Mouse (Mus musculus): ENCODE measurements around the gene Dennd2a.

DNA sequence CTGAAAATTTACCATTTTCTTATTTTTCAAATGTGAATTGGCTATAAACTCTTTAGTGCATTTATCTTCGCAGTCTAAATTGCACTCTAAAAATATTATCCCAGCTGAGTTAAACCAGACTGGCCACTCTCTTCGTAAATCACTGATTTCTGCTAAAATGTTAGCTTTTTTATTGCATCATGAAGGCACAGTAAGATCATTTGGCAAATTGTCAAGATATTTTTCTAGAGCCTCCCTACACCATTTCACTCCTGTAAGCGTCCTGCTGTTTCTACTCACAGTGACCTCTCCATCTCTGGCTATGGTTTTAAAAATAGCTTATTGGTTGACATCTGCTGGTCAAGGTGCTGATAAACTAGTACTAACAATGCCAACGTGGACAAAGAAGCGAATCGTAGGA, 48.4 kb upstream of the Dennd2a start:
- TF ChIP-seq CTCF (IDR thresholded peaks at IDR 0.05; ENCODE audit: extremely low read depth, insufficient read depth, insufficient read length, insufficient replicate concordance) (no peak), POLR2A (IDR thresholded peaks at IDR 0.05; ENCODE audit: low read depth, low read length) (no peak)

Data from spleen, adult 2 months (tissue).